Mouse (Mus musculus) kidney, adult 2 months (tissue): ENCODE results near the gene Ttll11.

Experiments
- CTCF ChIP-seq: fragments of 200-500 bp; conservative IDR thresholded peaks from 2 replicates; pipeline ENCODE4 v1.5.1; 2011; ENCODE audit warnings: low read depth, mild to moderate bottlenecking, control low read depth, low read length, moderate library complexity, mixed read lengths; ENCODE audit not compliant: insufficient read depth, insufficient read length
- POLR2A ChIP-seq: fragments of 200-500 bp; IDR thresholded peaks from one replicate; pipeline ENCODE4 v1.6.1; 2011; ENCODE audit warnings: low read depth, low read length, control low read depth

DNA sequence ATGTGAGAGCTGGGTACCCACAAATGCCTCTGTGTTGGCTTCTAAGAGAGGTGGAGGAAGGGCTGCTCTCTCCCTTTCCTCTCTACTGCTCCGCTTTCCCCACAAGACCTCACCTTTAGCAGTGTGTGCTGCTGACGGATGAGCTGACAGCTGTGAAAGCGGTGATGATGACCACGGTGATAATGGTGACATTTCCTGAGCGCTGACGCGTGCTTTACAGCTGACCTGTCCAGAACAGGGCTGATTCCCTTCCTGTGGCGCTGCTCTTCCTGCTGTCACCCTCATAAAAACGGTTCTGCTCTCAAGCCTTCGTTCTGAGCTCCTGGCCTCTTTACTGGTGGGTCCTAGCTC is 119.3 kb downstream of the Ttll11 start:
- TF ChIP-seq CTCF = no peak
- TF ChIP-seq POLR2A = no peak
